Mouse (Mus musculus): Measurements from ENCODE around the gene Ldlrap1. TPM values are rescaled to one million over a fixed set of nuclear protein-coding genes. Genes with fewer than 3 reads are reported as not detected.

The Ldlrap1 gene
- polyA plus RNA-seq, 1 experiment from 2014 or later: 15.8 TPM

- Histone ChIP-seq H3K4me3 (no peak overlapping the region), H3K27ac (replicated peaks) (peak overlapping the region; percentile 11; the same call in 1 of the 2 replicates), H3K36me3 (replicated peaks) (peaks cover 19% of the 10 kb centered on the region), H3K9me3 (no peaks in the 10 kb centered on the region), H3K27me3 (replicated peaks; ENCODE audit: low read depth, poor library complexity, severe bottlenecking) (peaks cover 4% of the 10 kb centered on the region; the same call in 1 of the 2 replicates), H3K4me1 (peaks cover 68% of the 10 kb centered on the region)
- WGBS: 85% methylated on average over 8 of the region's 8 CpGs
- no peak for DNase-seq (ENCODE audit: low spot score)
Observed at GRCm38 (mm10) chr4:134741949-134742348, 25.9 kb downstream of the Ldlrap1 start.

- Histone ChIP-seq H3K4me3 (no peak overlapping the region), H3K9me3 (no peaks in the 10 kb centered on the region), H3K36me3 (replicated peaks) (peaks cover 1% of the 10 kb centered on the region; the same call in 1 of the 2 replicates), H3K4me1 (peaks cover 73% of the 10 kb centered on the region), H3K27ac (replicated peaks) (no peak overlapping the region), H3K27me3 (replicated peaks; ENCODE audit: low read depth, poor library complexity, severe bottlenecking) (peaks cover 4% of the 10 kb centered on the region; the same call in 1 of the 2 replicates)
- 91% methylated on average over 4 of the region's 4 CpGs for WGBS
- no peak for DNase-seq (ENCODE audit: low spot score)
Observed at GRCm38 (mm10) chr4:134740186-134740585, 27.6 kb downstream of the Ldlrap1 start.

GRCm38 (mm10) chr4:134739530-134739929 is 28.3 kb downstream of the Ldlrap1 start:
- WGBS: 88% methylated on average over 3 of the region's 3 CpGs
- no peak overlapping the region for H3K27ac ChIP-seq (replicated peaks)
- peaks cover 4% of the 10 kb centered on the region; the same call in 1 of the 2 replicates for H3K27me3 ChIP-seq (replicated peaks; ENCODE audit: low read depth, poor library complexity, severe bottlenecking)
- DNase-seq (ENCODE audit: low spot score): no peak
- no peaks in the 10 kb centered on the region; the same call in 1 of the 2 replicates for H3K36me3 ChIP-seq (replicated peaks)
- H3K4me3 ChIP-seq: no peak overlapping the region
- H3K9me3 ChIP-seq: no peaks in the 10 kb centered on the region
- H3K4me1 ChIP-seq: peaks cover 71% of the 10 kb centered on the region

- H3K36me3 ChIP-seq (replicated peaks): no peaks in the 10 kb centered on the region
- no peaks in the 10 kb centered on the region for H3K9me3 ChIP-seq
- peaks cover 4% of the 10 kb centered on the region; the same call in 1 of the 2 replicates for H3K27me3 ChIP-seq (replicated peaks; ENCODE audit: low read depth, poor library complexity, severe bottlenecking)
- peak overlapping the region; percentile 5; the same call in 1 of the 2 replicates for H3K27ac ChIP-seq (replicated peaks)
- DNase-seq (ENCODE audit: low spot score): no peak
- 59% methylated on average over 14 of the region's 14 CpGs for WGBS
- H3K4me1 ChIP-seq: peaks cover 71% of the 10 kb centered on the region
- no peak overlapping the region for H3K4me3 ChIP-seq
Observed at GRCm38 (mm10) chr4:134737365-134737910, 30.4 kb downstream of the Ldlrap1 start.

GRCm38 (mm10) chr4:134736147-134736546 is 31.7 kb downstream of the Ldlrap1 start:
- Histone ChIP-seq H3K4me1 (peaks cover 64% of the 10 kb centered on the region), H3K9me3 (no peaks in the 10 kb centered on the region), H3K27me3 (replicated peaks; ENCODE audit: low read depth, poor library complexity, severe bottlenecking) (peaks cover 4% of the 10 kb centered on the region), H3K4me3 (no peak overlapping the region), H3K27ac (replicated peaks) (peak overlapping the region; percentile 32; the same call in 1 of the 2 replicates), H3K36me3 (replicated peaks) (no peaks in the 10 kb centered on the region)
- no peak for DNase-seq (ENCODE audit: low spot score)
- 55% methylated on average over 7 of the region's 7 CpGs for WGBS

GRCm38 (mm10) chr4:134734629-134735081 is 33.2 kb downstream of the Ldlrap1 start:
- Histone ChIP-seq H3K27me3 (replicated peaks; ENCODE audit: low read depth, poor library complexity, severe bottlenecking) (peaks cover 4% of the 10 kb centered on the region), H3K36me3 (replicated peaks) (no peaks in the 10 kb centered on the region), H3K4me1 (peaks cover 72% of the 10 kb centered on the region), H3K9me3 (no peaks in the 10 kb centered on the region), H3K4me3 (peak overlapping the region; percentile 40), H3K27ac (replicated peaks) (peak overlapping the region; percentile 80)
- no peak for DNase-seq (ENCODE audit: low spot score)
- 50% methylated on average over 9 of the region's 9 CpGs for WGBS

- H3K4me1 ChIP-seq: peaks cover 77% of the 10 kb centered on the region
- 8% methylated on average over 13 of the region's 13 CpGs for WGBS
- DNase-seq (ENCODE audit: low spot score): peak; percentile 80
- no peaks in the 10 kb centered on the region for H3K36me3 ChIP-seq (replicated peaks)
- H3K9me3 ChIP-seq: no peaks in the 10 kb centered on the region
- peak overlapping the region; percentile 80 for H3K27ac ChIP-seq (replicated peaks)
- peaks cover 5% of the 10 kb centered on the region for H3K27me3 ChIP-seq (replicated peaks; ENCODE audit: low read depth, poor library complexity, severe bottlenecking)
- H3K4me3 ChIP-seq: peak overlapping the region; percentile 40
Observed at GRCm38 (mm10) chr4:134734038-134734628, 33.7 kb downstream of the Ldlrap1 start.

- no peak for DNase-seq (ENCODE audit: low spot score)
- Histone ChIP-seq H3K36me3 (replicated peaks) (no peaks in the 10 kb centered on the region), H3K9me3 (no peaks in the 10 kb centered on the region), H3K27ac (replicated peaks) (no peak overlapping the region), H3K4me1 (peaks cover 82% of the 10 kb centered on the region), H3K27me3 (replicated peaks; ENCODE audit: low read depth, poor library complexity, severe bottlenecking) (peaks cover 12% of the 10 kb centered on the region), H3K4me3 (no peak overlapping the region)
- WGBS: 58% methylated on average over 9 of the region's 9 CpGs
Observed at GRCm38 (mm10) chr4:134733371-134733770, 34.5 kb downstream of the Ldlrap1 start.

- no peak overlapping the region for H3K27ac ChIP-seq (replicated peaks)
- DNase-seq (ENCODE audit: low spot score): no peak
Observed at GRCm38 (mm10) chr4:134730106-134730505, 37.7 kb downstream of the Ldlrap1 start.

GRCm38 (mm10) chr4:134725735-134726345 is 42.0 kb downstream of the Ldlrap1 start:
- no peak overlapping the region for H3K27ac ChIP-seq (replicated peaks)
- no peak for DNase-seq (ENCODE audit: low spot score)
- 71% methylated on average over 13 of the region's 13 CpGs for WGBS
- no peaks in the 10 kb centered on the region for H3K36me3 ChIP-seq (replicated peaks)
- no peak overlapping the region for H3K4me3 ChIP-seq
- H3K9me3 ChIP-seq: no peaks in the 10 kb centered on the region
- H3K27me3 ChIP-seq (replicated peaks; ENCODE audit: low read depth, poor library complexity, severe bottlenecking): peaks cover 8% of the 10 kb centered on the region; the same call in 1 of the 2 replicates
- H3K4me1 ChIP-seq: peaks cover 52% of the 10 kb centered on the region

More at GRCm38 (mm10) chr4:134730106-134730505, 37.7 kb downstream of the Ldlrap1 start:
- Histone ChIP-seq H3K9me3 (no peaks in the 10 kb centered on the region), H3K4me1 (peaks cover 68% of the 10 kb centered on the region), H3K4me3 (no peak overlapping the region), H3K36me3 (replicated peaks) (no peaks in the 10 kb centered on the region), H3K27me3 (replicated peaks; ENCODE audit: low read depth, poor library complexity, severe bottlenecking) (peaks cover 8% of the 10 kb centered on the region; the same call in 1 of the 2 replicates)
- WGBS: 5% methylated on average over 8 of the region's 8 CpGs

- 49% methylated on average over 4 of the region's 4 CpGs for WGBS
Observed at GRCm38 (mm10) chr4:134724974-134725373, 42.9 kb downstream of the Ldlrap1 start.

GRCm38 (mm10) chr4:134723251-134723650 is 44.6 kb downstream of the Ldlrap1 start:
- no peaks in the 10 kb centered on the region for H3K9me3 ChIP-seq
- peaks cover 37% of the 10 kb centered on the region for H3K4me1 ChIP-seq
- H3K4me3 ChIP-seq: no peak overlapping the region
- no peaks in the 10 kb centered on the region for H3K36me3 ChIP-seq (replicated peaks)
- H3K27ac ChIP-seq (replicated peaks): no peak overlapping the region
- 77% methylated on average over 3 of the region's 3 CpGs for WGBS
- no peak for DNase-seq (ENCODE audit: low spot score)
- no peaks in the 10 kb centered on the region for H3K27me3 ChIP-seq (replicated peaks; ENCODE audit: low read depth, poor library complexity, severe bottlenecking)

More at GRCm38 (mm10) chr4:134724974-134725373, 42.9 kb downstream of the Ldlrap1 start:
- no peak overlapping the region for H3K4me3 ChIP-seq
- no peak overlapping the region for H3K27ac ChIP-seq (replicated peaks)
- no peaks in the 10 kb centered on the region for H3K9me3 ChIP-seq
- H3K36me3 ChIP-seq (replicated peaks): no peaks in the 10 kb centered on the region
- no peak for DNase-seq (ENCODE audit: low spot score)
- H3K4me1 ChIP-seq: peaks cover 50% of the 10 kb centered on the region
- peaks cover 8% of the 10 kb centered on the region; the same call in 1 of the 2 replicates for H3K27me3 ChIP-seq (replicated peaks; ENCODE audit: low read depth, poor library complexity, severe bottlenecking)
